8 mouse cellular contexts compared by ENCODE assay signal in genomic region chr2:9878564-9879081, GRCm38 (mm10). TPM values are rescaled to one million over a fixed set of nuclear protein-coding genes. Genes with fewer than 3 reads are reported as not detected.
DNase-seq lines count a peak whose midpoint lies in the region; ATAC-seq and TF ChIP-seq lines count a peak whose summit lies in the region.

No protein-coding gene starts in this region.

- under 1% methylated on average over 31 of the region's 33 CpGs for WGBS in forebrain, embryonic 14.5 days
- 1% methylated on average over 31 of the region's 33 CpGs for WGBS in intestine, embryonic 14.5 days
- WGBS in liver, postnatal 0 days (ENCODE audit: insufficient replicate concordance) = 1% methylated on average over 27 of the region's 33 CpGs
- WGBS in neural tube, embryonic 13.5 days = under 1% methylated on average over 29 of the region's 33 CpGs

- H3K4me3 ChIP-seq in forebrain, embryonic 14.5 days (ENCODE audit: low read depth, low read length) = peak overlapping the region; percentile 31
- H3K4me3 ChIP-seq in intestine, embryonic 14.5 days (ENCODE audit: low read depth, low read length) = peak overlapping the region; percentile 47
- peak overlapping the region; percentile 62 for H3K4me3 ChIP-seq in liver, postnatal 0 days (ENCODE audit: low read depth, low read length)
- peak overlapping the region; percentile 39 for H3K4me3 ChIP-seq in neural tube, embryonic 13.5 days

- H3K27ac ChIP-seq in forebrain, embryonic 14.5 days (ENCODE audit: low read depth, low read length) = no peak overlapping the region
- H3K27ac ChIP-seq in intestine, embryonic 14.5 days (ENCODE audit: low read depth) = no peak overlapping the region
- H3K27ac ChIP-seq in liver, postnatal 0 days (ENCODE audit: low read depth) = peak overlapping the region; percentile 62; the same call in 1 of the 2 replicates
- no peak overlapping the region for H3K27ac ChIP-seq in neural tube, embryonic 13.5 days (replicated peaks)

- intact Hi-C loops in gastrocnemius, postnatal 14 days (cut with DNase I; ENCODE audit: low total_unique reads) = no loop called here

- no peaks in the 10 kb centered on the region for H3K9me3 ChIP-seq in forebrain, embryonic 14.5 days (replicated peaks; ENCODE audit: control insufficient read depth, low read length)
- no peaks in the 10 kb centered on the region for H3K9me3 ChIP-seq in intestine, embryonic 14.5 days (ENCODE audit: control insufficient read depth, low read length)
- H3K9me3 ChIP-seq in liver, postnatal 0 days (ENCODE audit: low read length) = no peaks in the 10 kb centered on the region
- no peaks in the 10 kb centered on the region for H3K9me3 ChIP-seq in neural tube, embryonic 13.5 days

- peaks cover 4% of the 10 kb centered on the region; the same call in 1 of the 2 replicates for H3K4me1 ChIP-seq in forebrain, embryonic 14.5 days (ENCODE audit: control insufficient read depth, insufficient read depth, low read length)
- H3K4me1 ChIP-seq in intestine, embryonic 14.5 days (replicated peaks; ENCODE audit: control insufficient read depth, insufficient read depth, low read length) = peaks cover 8% of the 10 kb centered on the region; the same call in 1 of the 2 replicates
- peaks cover 34% of the 10 kb centered on the region for H3K4me1 ChIP-seq in liver, postnatal 0 days (ENCODE audit: insufficient read depth)
- peaks cover 59% of the 10 kb centered on the region for H3K4me1 ChIP-seq in neural tube, embryonic 13.5 days (replicated peaks)

- no peaks in the 10 kb centered on the region for H3K36me3 ChIP-seq in forebrain, embryonic 14.5 days (ENCODE audit: control insufficient read depth, insufficient read depth, low read length)
- no peaks in the 10 kb centered on the region for H3K36me3 ChIP-seq in intestine, embryonic 14.5 days (ENCODE audit: control insufficient read depth, insufficient read depth, low read length)
- no peaks in the 10 kb centered on the region for H3K36me3 ChIP-seq in liver, postnatal 0 days (replicated peaks; ENCODE audit: insufficient read depth, low read length)
- H3K36me3 ChIP-seq in neural tube, embryonic 13.5 days = no peaks in the 10 kb centered on the region

- peak overlapping the region; percentile 62 for H3K4me2 ChIP-seq in forebrain, embryonic 14.5 days (ENCODE audit: low read length)
- H3K4me2 ChIP-seq in intestine, embryonic 14.5 days (ENCODE audit: low read length) = peak overlapping the region; percentile 94
- H3K4me2 ChIP-seq in liver, postnatal 0 days (ENCODE audit: low read depth, low read length) = peak overlapping the region; percentile 97
- H3K4me2 ChIP-seq in neural tube, embryonic 13.5 days = peak overlapping the region; percentile 67

- ATAC-seq in forebrain, embryonic 14.5 days = peak; percentile 8; the same call in 1 of the 2 replicates
- ATAC-seq in intestine, embryonic 14.5 days (replicated peaks; ENCODE audit: low FRiP score, low TSS enrichment, low read depth) = peak; percentile 21; the same call in 1 of the 2 replicates
- ATAC-seq in liver, postnatal 0 days = no peak
- ATAC-seq in neural tube, embryonic 13.5 days (ENCODE audit: low read depth) = 0 out of 2 replicates have a peak, but pooled peaks have one; percentile 30

- TF ChIP-seq EP300 in liver, postnatal 0 days (IDR thresholded peaks at IDR 0.05; ENCODE audit: low read depth) = no peak

- TF ChIP-seq CTCF in liver, postnatal 0 days (IDR thresholded peaks at IDR 0.05; ENCODE audit: low read depth) = no peak

- H3K9ac ChIP-seq in forebrain, embryonic 14.5 days (ENCODE audit: low read length) = no peak overlapping the region
- H3K9ac ChIP-seq in intestine, embryonic 14.5 days (ENCODE audit: low read length) = peak overlapping the region; percentile 20; the same call in 1 of the 2 replicates
- H3K9ac ChIP-seq in liver, postnatal 0 days (replicated peaks) = peak overlapping the region; percentile 50
- peak overlapping the region; percentile 38; the same call in 1 of the 2 replicates for H3K9ac ChIP-seq in neural tube, embryonic 13.5 days

- H3K27me3 ChIP-seq in forebrain, embryonic 14.5 days (replicated peaks; ENCODE audit: control insufficient read depth, insufficient read depth, low read length) = peaks cover 88% of the 10 kb centered on the region
- H3K27me3 ChIP-seq in intestine, embryonic 14.5 days (replicated peaks; ENCODE audit: control insufficient read depth, insufficient read depth, low read length) = peaks cover 100% of the 10 kb centered on the region
- peaks cover 88% of the 10 kb centered on the region for H3K27me3 ChIP-seq in liver, postnatal 0 days (ENCODE audit: insufficient read depth, low read length)
- H3K27me3 ChIP-seq in neural tube, embryonic 13.5 days = peaks cover 95% of the 10 kb centered on the region

- DNase-seq in 3T3-L1 (ENCODE audit: low read depth, low spot score) (peak; percentile 72), MN1 (ENCODE audit: low spot score) (peak; percentile 58)
- no peak for DNase-seq in forebrain, embryonic 14.5 days (ENCODE audit: low spot score)
- peak; percentile 74 for DNase-seq in intestine, embryonic 14.5 days (ENCODE audit: low spot score)
- peak; percentile 49 for DNase-seq in liver, postnatal 0 days
- no peak for DNase-seq in right cerebral cortex, postnatal 10 days (ENCODE audit: low spot score in 2 of 2)
- no peak for DNase-seq in gastrocnemius, postnatal 14 days

RNA-seq across cellular contexts. Expression of gene 4930412O13Rik, which starts 2.4 kb away (rescaled TPM):
- polyA plus RNA-seq in forebrain, embryonic 14.5 days (2014; fragmentation: Nextera tagmentation; extraction: Ambion mirVana) = 0.19 TPM in 1 of 2 replicates, not detected in the other
- polyA plus RNA-seq in intestine, embryonic 14.5 days (2014; fragmentation: Nextera tagmentation; extraction: Ambion mirVana) = not detected in 2 replicates
- polyA plus RNA-seq in liver, postnatal 0 days (2015; fragmentation: Nextera tagmentation; extraction: Ambion mirVana) = not detected in 2 replicates
- 0.29 TPM in 1 of 2 replicates, not detected in the other for polyA plus RNA-seq in neural tube, embryonic 13.5 days (2015; fragmentation: Nextera tagmentation; extraction: Ambion mirVana)
- not detected for total RNA-seq in gastrocnemius, postnatal 14 days (2021)

RNA-seq across cellular contexts. Expression of gene 9230102O04Rik, which starts 10.7 kb away (rescaled TPM):
- polyA plus RNA-seq in forebrain, embryonic 14.5 days (2014; fragmentation: Nextera tagmentation; extraction: Ambion mirVana) = 0.24 TPM in 1 of 2 replicates, not detected in the other
- not detected in 2 replicates for polyA plus RNA-seq in intestine, embryonic 14.5 days (2014; fragmentation: Nextera tagmentation; extraction: Ambion mirVana)
- not detected in 2 replicates for polyA plus RNA-seq in liver, postnatal 0 days (2015; fragmentation: Nextera tagmentation; extraction: Ambion mirVana)
- 1.1 TPM in 1 of 2 replicates, not detected in the other for polyA plus RNA-seq in neural tube, embryonic 13.5 days (2015; fragmentation: Nextera tagmentation; extraction: Ambion mirVana)
- total RNA-seq in gastrocnemius, postnatal 14 days (2021) = not detected

RNA-seq across cellular contexts. Expression of gene Gata3, which starts 11.2 kb away (rescaled TPM):
- 1.4 and 2.2 TPM in 2 replicates for polyA plus RNA-seq in forebrain, embryonic 14.5 days (2014; fragmentation: Nextera tagmentation; extraction: Ambion mirVana)
- 0.85 and 1.8 TPM in 2 replicates for polyA plus RNA-seq in intestine, embryonic 14.5 days (2014; fragmentation: Nextera tagmentation; extraction: Ambion mirVana)
- polyA plus RNA-seq in liver, postnatal 0 days (2015; fragmentation: Nextera tagmentation; extraction: Ambion mirVana) = 1.1 and 1.3 TPM in 2 replicates
- 10.1 and 12.4 TPM in 2 replicates for polyA plus RNA-seq in neural tube, embryonic 13.5 days (2015; fragmentation: Nextera tagmentation; extraction: Ambion mirVana)
- total RNA-seq in gastrocnemius, postnatal 14 days (2021) = under 1 TPM; 0.31 to 0.55 TPM

Comparison
In these comparisons a context has a peak if more than half of its experiments do, and no peak if none do; other contexts are left out.
1. DNase-seq: peak in 3T3-L1 (single experiment), MN1 (single experiment), intestine, embryonic 14.5 days (single experiment) and liver, postnatal 0 days (single experiment); none in forebrain, embryonic 14.5 days (single experiment), right cerebral cortex, postnatal 10 days (0 of 2) and gastrocnemius, postnatal 14 days (single experiment).
2. Peak in every context shown above with its lines, with median percentiles within 50 percentile points of each other: H3K4me2 ChIP-seq and H3K4me3 ChIP-seq.